Mouse (Mus musculus) retina, postnatal 1 day (tissue): ENCODE data around the gene Vmn2r92.
"Not testable (repeated sequence)": the region's sequence is repeated elsewhere in the genome, so short reads cannot be mapped to it uniquely, and the experiment has no call there.

ENCODE experiments used
- DNase-seq: peaks from one replicate; pipeline ENCODE4 v3.0.0-alpha.2; 2012

Gene Vmn2r92

GRCm38 (mm10) chr17:18151587-18151986 lies at the start of gene Vmn2r92:
TSS of gene Vmn2r92 (plus strand) at chr17:18151887.
- DNase-seq = not testable (repeated sequence)

GRCm38 (mm10) chr17:18102265-18102664 lies 49.4 kb upstream of the Vmn2r92 start:
- peak; percentile 1 for DNase-seq

DNA sequence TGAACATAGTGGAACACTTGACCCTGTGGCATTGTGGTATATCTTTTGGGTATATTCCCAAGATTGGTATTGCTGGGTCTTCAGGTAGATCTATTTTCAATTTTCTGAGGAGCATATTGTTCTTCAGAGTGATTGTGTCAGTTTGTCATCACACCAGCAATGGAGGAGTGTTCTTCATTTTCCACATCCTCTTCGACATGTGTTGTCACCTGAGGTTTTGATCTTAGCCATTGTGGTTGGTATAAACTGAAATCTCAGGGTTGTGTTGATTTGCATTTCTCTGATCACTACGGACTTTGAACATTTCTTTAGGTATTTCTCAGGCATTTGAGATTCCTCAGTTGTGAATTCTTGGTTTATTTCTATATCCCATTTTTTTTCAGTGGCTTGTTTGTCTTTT lies 9.5 kb downstream of the Vmn2r92 start:
- DNase-seq = not testable (repeated sequence)

DNA sequence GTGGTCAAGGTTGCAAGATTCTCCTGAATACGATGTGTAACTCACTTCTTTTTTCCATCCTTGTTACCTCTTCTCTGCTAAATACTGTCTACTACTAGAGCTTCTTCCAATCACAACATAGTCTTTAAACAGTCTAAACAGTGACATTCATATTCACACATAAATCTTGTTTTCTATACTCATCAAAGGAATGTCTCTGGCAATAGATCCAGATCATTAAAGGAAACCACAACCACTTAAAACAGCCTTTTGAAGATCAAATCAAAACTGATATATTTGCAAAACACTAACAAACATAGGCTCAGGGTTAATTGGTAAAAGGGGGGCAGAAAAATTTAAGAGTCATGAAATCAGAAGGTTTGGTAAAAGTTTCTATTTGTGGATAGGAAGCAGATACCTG lies 38.0 kb downstream of the Vmn2r92 start:
- no peak for DNase-seq

- no peak for DNase-seq
Observed at GRCm38 (mm10) chr17:18221300-18221699, 69.6 kb downstream of the Vmn2r92 start.

DNA sequence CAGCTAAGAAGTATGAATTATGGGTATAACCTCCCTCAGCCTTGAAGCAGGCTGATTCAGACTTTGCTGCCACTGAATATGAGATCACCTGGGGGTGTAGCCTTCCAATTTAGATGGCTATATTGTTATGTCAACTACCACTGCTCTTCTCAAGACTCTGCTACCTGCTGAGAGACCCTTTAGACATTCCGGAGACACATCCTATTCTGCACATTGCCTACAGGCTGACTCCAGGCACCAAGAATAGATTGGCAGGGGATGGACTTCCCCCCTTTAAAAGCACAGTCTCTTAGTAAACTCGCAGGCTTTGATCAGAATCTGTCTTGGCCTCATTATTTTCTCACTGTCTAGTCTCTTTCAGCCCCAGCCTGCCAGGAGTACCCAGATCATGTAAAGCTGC lies 80.3 kb downstream of the Vmn2r92 start:
- no peak for DNase-seq

DNA sequence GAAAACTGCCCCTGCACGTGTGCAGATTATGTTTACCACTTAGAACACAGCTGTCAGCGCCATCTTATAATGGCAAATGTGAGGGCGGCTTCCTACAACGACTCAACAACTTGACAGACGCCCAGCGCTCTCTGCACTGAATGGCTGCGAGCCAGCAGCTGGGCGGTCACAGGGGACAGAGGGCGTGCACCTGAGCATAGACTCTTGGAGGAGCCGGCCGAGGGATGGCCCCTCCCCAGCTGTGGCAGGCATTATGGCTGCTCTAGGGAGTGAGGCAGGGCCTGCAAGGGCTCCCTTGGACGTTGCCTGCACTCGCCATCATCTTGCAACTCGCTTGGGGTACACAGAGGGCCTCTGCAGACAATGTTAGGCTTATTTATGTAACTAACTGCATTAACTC lies 85.2 kb downstream of the Vmn2r92 start:
- DNase-seq = no peak
